Mouse (Mus musculus) cerebellum, adult 9-11 months (tissue): ENCODE data around the gene Tnpo1.

Source experiments
- DNase-seq: peaks from one replicate; pipeline ENCODE4 v3.0.0; 2022

The Tnpo1 gene

GRCm38 (mm10) chr13:98924897-98925485, 1.2 kb downstream of the Tnpo1 start:
- DNase-seq, result no peak

DNA sequence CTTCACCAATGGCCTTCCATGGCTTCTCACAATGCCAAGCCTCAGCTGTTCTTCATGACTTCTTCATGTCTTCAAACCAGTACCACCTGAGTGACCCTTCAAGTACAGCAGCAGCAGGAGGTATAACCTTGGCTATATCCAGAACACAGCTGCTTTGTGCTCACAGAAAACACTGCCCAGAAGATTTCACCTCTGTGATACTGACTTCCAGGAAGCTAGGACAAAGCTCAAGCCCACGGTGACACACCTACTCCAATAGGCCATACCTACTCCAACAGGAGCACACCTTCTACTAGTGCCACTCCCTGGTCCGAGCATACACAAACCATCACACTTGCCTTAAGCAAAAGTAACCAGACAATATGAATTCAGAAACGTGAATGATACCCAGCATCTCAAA, 3.4 kb downstream of the Tnpo1 start:
- DNase-seq, result no peak

- no peak for DNase-seq
Measured at GRCm38 (mm10) chr13:98921276-98921675, 4.9 kb downstream of the Tnpo1 start.

- no peak for DNase-seq
Measured at GRCm38 (mm10) chr13:98920300-98920699, 5.9 kb downstream of the Tnpo1 start.

GRCm38 (mm10) chr13:98919695-98920094, 6.5 kb downstream of the Tnpo1 start:
- no peak for DNase-seq

GRCm38 (mm10) chr13:98917851-98918250, 8.3 kb downstream of the Tnpo1 start:
- no peak for DNase-seq

- DNase-seq, result no peak
Measured at GRCm38 (mm10) chr13:98915591-98915990, 10.6 kb downstream of the Tnpo1 start.

- DNase-seq, result no peak
Measured at GRCm38 (mm10) chr13:98914844-98915212, 11.4 kb downstream of the Tnpo1 start.

GRCm38 (mm10) chr13:98914010-98914843, 12.0 kb downstream of the Tnpo1 start:
- DNase-seq, result no peak

DNA sequence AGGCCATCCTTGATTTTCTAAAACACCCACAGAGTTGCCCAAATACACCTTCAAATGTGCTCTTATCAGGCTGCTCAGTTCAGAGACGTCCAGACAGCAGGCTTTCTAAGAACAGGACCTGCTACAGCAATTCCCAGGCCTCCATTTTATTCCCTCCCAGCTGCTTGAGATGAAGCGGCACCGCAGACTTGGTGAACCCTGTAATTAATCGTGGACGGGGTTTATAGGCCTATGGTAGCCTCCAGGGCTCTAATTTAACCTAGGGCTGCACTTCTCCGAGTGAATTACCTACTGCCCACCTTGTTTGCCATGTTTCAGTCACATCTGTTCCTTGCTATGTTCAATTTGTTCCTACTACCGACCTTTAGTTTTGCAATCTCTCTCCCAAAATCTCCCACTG, 13.0 kb downstream of the Tnpo1 start:
- no peak for DNase-seq

DNA sequence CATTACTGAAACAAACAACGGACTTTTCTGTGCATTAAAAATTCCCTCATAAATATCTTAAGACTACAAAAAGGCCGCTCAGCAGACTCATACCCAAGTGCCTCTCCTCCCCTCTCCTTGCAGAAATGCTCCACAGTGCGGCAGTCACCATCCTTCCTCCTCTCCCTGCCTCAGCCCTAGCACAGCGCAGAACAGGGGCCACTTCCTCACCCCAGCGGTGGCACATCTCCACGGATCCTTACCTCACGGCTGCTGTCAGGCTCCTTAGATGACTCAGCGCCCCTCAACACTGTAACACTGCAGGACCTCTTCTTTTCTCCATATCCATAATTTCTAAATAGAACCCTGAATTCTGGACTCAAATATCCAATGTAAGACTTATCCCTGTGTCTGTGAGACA, 13.6 kb downstream of the Tnpo1 start:
- no peak for DNase-seq

DNA sequence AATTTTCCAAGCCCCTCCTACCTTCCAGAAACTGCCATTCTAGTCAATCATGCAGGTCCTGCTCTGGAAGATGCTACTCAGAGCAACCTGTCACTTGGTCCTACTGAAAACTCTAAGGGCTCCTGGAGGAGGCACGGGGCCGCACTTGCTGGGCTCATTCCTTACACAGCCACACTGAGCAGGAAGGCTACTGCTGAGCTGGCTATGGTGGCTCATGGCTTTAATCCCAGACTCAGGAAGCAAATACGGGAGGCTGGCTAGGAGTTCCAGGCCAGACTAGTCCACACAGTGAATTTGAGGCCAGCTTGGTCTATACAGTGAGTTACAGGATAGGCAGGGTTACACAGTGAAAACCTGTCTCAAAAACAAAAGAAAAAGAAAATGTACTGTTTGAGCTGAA, 15.4 kb downstream of the Tnpo1 start:
- DNase-seq, result peak; percentile 51

- DNase-seq, result no peak
Measured at GRCm38 (mm10) chr13:98904608-98905007, 21.6 kb downstream of the Tnpo1 start.

DNA sequence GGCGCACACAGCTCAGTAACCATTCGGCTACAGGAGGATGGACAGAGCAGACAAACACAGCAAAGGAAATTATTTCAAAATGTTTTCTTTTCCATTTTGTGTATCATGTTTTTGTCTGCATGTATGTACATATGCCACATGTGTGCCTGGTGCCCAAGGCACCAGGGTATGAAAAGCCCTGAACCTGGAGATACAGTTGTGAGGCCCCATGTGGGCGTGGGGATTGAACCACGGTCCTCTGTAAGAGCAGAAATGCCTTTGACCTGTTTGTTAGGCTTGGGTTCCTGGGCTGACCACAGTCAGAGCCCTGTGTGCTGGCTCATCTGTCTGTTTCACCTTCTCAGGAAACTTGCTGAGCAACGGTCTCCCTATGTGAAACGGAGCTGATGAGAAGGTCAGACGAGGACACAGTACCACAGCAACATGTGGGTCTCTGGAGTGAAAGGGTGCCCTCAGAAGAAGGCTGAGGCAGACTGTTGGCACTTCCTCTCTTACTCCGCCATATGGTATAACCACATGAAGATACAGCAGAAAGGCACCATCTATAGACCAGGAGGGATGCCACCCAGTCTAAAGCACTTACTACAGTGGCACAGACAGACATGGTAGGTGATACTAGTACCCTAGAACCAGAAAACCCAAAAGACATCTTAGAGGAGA, 23.7 kb downstream of the Tnpo1 start:
- DNase-seq, result peak; percentile 25

DNA sequence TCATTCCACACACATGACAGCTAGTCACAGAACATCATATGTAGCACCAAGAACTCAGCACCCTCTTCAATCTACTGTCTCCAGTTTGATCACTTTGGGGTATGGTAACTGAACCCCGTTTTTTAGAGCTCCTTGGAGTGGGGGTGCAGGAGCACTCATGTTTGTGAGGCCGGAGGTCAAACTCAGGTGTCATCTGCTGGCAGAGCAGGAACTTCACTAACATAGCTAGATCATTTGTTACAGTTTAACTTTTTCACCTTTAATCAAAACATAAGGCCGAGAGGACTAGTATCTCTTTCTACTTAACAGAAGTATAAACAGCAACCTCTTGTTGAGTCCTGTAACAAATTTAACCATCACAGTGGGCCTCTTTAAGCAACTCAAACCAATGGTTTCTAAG, 26.6 kb downstream of the Tnpo1 start:
- no peak for DNase-seq

GRCm38 (mm10) chr13:98897577-98897976, 28.6 kb downstream of the Tnpo1 start:
- no peak for DNase-seq

DNA sequence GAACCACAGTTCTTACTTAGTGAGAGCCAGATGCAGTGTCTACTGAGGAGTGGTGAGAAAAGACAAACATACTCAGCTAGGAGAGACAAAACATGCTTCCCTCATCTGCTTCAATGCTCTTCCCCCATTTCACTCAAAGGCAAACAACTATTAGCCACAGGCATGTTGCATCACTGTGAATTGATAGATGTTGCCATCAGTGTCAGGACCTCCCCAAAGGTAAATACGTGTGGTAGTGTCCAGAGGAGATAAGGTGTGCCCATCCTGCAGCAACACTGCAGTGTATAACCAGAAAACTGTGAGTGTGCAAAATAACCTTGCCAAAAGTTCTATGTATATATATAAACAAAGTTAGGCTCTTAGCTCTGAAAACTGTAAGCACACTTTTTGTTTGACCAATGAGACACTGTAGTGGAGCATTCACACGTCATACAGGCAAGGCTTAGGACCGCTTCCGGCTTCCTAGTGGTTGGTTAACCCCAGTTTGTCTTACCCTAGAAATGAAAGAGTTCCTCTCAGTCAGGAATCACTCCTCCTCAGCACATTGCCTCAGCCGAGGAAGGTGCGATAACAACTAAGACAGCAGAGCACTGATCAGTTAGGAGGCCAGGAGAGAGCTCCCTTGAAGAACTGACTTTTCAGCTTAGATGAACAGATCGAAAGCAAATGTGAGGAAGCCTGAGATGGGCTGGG, 29.6 kb downstream of the Tnpo1 start:
- no peak for DNase-seq

GRCm38 (mm10) chr13:98896013-98896412, 30.2 kb downstream of the Tnpo1 start:
- DNase-seq, result no peak

GRCm38 (mm10) chr13:98894900-98895299, 31.3 kb downstream of the Tnpo1 start:
- no peak for DNase-seq

DNA sequence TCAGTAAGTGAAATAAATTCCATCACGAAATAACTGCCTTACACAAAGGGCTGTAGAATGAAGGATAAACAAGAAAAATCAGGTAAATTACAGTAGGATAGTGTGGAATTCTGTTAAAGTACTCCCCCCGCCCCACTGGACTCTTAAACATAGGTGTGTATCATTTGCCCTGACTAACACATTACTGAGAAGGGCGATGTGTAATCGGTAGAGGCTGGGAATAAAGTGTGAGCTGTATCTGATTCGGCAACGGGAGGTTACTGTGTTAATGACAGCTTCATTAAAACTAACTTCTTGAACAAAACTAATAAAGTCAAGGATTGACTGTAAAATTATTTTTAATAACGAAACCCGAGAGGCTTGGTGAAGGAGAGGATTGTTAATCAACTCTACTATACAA, 34.7 kb downstream of the Tnpo1 start:
- no peak for DNase-seq

DNA sequence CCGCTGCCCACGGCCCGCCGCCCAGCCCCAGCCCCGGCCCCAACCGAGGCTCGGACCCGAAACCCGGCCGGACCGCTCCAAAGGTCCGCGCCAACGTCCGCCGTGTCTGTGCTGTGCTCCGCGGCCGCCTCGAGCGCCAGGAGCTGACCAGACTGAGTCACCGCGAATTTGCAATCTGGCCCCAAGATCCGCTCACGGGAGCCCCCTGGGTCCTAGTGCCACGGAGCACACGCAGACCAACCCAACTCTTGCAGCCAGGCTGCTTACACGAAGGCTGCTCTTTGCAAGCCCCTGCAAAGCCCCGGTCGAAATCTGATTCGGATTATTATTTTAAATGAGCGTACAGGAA, 35.3 kb downstream of the Tnpo1 start:
- DNase-seq, result peak; percentile 84

GRCm38 (mm10) chr13:98890137-98890870, 35.9 kb downstream of the Tnpo1 start:
- DNase-seq, result peak; percentile 52

GRCm38 (mm10) chr13:98889211-98889610, 37.0 kb downstream of the Tnpo1 start:
- DNase-seq, result no peak
